Mouse (Mus musculus): Measurements from ENCODE around the gene Nubp1.

Gene Nubp1

DNA sequence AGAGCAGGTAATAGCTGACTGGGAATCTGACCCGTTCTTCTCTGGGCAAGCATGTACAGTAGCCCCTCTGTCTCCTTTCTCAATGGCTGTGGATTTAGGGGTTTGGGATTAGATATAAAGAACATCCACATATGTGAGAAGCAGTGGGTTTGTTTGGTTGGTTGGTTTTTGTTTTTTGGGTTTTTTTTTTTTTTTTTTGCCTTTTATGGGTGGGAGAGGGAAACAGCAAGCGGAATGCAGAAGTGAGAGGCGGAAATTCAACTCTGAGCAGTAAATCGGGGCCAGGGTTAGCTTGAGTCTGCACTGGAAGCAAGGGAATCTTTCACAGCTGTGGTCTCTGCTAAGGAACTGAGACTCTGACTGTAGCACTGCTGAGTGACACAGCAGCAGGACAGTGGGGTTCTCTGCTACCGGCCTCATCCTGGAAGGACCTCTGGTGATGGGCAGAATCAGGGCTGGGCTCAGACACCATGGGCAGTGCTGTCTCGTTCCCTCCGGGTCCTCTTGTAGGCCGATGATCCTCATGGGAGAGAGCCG lies 6.0 kb downstream of the Nubp1 start:
- no peak for DNase-seq (ENCODE audit: low spot score in 2 of 2)

DNA sequence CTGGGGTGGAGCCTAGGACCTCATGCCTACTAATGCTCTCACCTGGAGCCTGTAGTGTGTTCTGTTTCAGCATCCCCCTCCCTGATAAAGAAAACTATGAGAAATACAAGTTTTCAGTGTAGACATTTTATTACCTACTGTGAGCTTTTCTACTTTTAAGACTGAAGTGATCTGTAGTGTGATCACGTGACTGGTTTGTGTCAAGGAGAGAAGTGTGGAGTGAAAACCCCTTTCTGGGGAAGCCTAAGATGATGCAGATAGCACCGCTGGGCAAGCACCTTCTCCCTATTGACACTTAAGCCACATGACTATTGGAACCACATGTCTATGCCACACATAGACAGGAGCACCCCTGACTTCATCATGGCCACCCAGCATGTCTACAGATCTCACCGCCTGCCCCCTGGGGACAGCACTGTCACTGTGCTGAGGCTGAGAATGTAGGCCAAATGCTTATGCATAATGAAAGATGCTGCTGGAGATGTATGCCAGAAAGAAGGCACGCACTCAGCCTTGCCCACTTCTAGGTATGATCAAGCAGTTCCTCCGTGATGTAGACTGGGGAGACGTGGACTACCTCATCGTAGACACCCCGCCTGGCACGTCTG lies 8.8 kb downstream of the Nubp1 start:
- no peak for DNase-seq (ENCODE audit: low spot score in 2 of 2)

DNA sequence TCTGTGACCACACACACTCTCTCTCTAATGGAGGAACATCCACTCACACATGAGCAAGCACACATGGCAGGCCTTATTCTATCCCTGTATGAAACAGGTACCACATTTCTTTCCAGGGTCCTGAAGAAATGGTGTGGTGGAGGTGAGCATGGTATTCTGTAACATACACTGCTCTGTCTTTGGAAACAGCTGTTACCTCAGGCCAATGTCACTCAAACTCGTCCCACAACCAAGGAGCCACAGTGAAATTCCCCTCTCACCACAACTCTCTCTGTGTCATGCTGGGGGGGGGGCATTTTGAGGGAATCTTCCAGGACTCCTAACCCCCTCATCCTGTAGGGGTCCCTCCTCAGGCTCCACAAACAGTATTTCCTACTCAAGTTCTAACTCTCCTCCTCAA lies 20.2 kb downstream of the Nubp1 start:
- DNase-seq (ENCODE audit: low spot score in 2 of 2): no peak

DNA sequence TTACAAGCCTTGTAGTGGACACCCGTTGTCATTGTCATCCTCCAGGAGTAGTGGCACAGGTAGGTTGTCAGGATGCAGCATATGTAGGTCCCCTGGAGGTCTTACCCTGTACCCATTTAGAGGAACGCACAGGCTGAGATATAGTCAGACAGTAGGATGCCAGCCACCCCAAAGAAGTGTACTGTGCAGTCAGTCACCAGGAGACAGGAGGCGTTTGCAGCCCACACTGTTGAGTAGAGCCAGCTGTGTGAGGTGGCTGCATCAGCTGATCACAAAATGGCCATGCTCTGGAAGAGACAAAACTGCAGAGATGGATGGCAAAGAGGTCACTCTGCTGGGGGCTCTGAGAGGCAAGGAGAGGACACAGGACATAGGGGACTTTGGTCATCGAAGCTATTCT lies 20.6 kb downstream of the Nubp1 start:
- DNase-seq (ENCODE audit: low spot score in 2 of 2): no peak

DNA sequence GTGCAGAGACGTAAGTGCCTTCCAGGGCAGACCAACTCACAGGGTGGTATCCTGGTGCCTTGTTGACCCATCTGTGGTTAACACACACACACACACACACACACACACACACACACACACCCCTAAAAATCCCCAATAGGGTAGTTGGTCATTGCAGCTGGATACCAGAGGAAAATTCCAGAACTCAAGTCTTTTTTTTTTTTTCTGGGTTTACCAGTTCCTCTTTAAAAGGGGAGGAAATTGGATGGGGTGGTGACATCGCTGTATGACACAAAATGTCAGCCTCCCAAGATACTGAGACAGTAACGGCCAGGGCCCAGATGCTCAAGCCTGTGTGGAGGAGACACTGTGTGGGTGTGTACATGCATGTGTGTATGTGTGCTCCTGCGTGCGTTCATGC lies 21.6 kb downstream of the Nubp1 start:
- no peak for DNase-seq (ENCODE audit: low spot score in 2 of 2)

DNA sequence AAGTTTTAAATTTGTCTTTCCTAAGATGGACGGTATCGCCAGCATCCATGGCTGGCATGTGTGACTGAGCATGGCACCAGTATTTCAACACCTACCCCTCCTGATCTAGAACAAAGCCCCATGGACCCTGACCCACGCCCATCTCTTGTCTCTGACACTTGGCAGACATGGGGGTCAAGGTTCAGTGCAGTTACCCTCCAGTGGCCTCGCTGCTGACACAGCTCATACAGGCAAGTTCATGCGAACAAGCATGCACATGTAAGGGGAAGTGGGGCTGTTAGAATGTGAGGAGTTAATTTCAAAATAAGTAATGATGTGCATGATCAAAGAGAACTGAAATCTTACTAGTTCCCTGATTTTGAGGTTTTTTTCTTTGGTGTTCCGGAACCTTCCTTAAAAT lies 24.4 kb downstream of the Nubp1 start:
- no peak for DNase-seq (ENCODE audit: low spot score in 2 of 2)

DNA sequence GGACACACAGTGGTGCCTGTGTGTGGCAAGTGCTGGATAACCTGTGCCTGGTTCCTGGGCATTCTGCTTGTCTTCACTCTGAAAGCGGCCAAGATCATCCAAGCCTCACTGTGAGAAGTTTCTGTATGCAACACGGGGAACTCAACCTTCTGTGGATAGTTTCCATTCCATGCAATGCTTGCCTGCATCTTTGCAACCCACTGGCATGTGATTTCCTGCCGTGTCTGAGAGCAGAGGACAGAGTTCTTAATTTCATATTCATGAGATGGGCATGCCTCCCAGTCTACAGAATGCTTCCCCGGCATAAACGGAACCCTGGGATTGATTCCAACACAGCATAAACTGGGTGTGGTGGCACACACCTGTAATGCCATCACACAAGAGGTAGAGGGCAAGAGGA lies 26.3 kb downstream of the Nubp1 start:
- DNase-seq (ENCODE audit: low spot score in 2 of 2): no peak

DNA sequence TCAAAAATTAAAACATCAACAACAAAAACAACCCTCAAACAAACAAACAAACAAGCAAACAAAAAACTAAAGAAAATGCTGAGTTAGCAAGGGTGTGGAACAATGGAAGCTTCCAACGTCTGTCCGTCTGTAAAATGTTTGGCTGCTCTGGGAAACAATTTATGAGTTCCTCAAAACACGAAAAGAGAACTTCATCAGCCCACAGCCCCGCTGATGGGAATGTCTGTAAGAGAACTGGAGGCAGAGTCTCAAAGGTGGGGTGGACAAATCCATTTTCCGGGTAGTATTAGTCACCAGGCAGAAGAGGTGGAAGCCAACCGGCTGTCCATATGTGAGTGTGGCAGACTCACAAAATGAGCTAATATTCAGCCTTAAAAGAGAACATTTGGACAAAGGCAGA lies 29.6 kb downstream of the Nubp1 start:
- no peak for DNase-seq (ENCODE audit: low spot score in 2 of 2)

DNA sequence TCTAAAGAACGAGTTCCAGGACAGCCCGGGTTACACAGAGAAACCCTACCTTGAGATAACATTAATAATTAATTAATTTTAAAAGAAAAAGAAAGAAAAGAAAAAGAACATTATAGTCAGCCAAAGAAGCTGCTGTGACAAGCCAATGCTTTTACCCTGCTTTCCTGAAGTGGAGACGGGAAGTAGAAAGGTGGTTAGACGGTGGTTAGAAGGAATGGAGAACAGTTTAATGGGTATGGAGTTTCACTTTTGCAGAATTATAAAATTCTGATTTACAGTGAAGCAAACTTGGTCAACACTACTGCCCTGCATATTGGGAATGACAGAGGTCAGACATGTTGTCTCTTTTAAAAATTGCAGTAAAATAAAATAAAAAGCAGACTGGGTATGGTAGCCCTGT lies 30.0 kb downstream of the Nubp1 start:
- DNase-seq (ENCODE audit: low spot score in 2 of 2): no peak

DNA sequence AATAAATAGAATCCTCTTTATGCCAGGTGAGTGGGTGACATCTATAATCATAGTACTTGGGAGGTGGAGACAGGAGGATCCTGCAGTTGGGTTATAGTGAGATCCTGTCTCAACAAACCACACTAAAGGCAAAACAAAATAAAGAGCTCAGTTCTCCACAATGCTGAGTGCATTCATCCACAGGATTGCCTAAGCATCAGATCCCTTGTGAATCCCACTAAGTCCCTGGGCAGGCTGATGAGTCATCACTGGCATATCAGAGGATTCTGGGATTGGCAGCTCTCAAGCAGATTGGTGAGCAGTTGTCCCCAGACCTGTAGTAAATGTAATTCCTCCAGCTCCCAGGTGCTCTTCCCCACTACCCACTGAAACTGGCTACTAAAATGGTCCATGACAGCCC lies 32.0 kb downstream of the Nubp1 start:
- no peak for DNase-seq (ENCODE audit: low spot score in 2 of 2)

DNA sequence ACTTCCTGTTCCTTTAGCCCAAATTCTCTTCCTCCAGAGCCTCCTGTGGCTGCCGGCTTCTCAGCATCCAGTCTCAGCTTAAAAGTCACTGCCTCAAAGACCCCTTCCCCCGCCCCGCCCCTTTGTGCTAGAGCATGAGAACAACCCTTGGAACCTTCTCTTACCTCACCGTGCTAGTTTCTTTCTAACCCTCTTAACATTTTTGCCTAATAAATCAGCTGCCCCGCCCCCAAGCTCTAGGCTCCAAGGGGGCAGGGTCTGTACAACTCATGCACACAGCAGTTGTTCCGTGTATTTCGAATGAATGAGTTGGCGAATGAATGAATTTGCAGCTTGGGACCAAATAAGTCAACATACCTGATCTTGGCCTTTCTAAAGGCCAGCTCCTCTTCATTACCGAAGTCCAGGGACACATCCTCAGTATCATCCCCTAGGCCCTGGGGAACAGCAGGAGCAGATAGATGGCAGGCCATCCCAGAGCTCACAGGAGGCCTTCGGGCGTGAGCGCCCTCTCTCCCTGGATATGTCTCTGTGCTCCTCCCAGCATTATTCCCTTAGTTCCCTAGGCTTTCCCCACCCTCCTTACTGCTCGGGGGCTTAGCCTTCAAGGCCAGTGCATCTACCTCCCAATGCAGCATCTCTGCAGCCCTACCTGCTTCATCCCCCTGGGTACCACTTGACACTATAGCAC lies 35.0 kb downstream of the Nubp1 start:
- no peak for DNase-seq (ENCODE audit: low spot score in 2 of 2)

DNA sequence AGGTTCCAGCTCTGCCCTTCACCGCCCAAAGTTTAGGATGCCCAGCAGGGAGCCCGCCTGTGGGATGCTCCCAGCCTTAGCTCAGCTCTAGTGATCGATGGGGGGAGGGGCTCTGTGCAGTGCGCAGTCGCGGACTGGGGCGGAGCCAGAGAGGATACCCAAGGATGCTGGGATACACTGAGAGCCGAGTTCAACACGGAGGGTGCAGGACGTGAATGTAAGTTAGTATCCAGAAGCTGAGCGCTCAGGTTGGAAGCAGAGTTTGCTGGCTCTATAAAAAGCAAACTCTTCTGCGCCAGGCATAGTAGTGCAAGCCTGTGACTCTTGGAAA lies 35.5 kb downstream of the Nubp1 start, which contains the start of gene Tvp23a:
Gene Tvp23a (minus strand): TSS at position 99 of the 331 bp plus-strand sequence.
- peak; percentile 74 to 84 for DNase-seq (ENCODE audit: low spot score in 2 of 2)

DNA sequence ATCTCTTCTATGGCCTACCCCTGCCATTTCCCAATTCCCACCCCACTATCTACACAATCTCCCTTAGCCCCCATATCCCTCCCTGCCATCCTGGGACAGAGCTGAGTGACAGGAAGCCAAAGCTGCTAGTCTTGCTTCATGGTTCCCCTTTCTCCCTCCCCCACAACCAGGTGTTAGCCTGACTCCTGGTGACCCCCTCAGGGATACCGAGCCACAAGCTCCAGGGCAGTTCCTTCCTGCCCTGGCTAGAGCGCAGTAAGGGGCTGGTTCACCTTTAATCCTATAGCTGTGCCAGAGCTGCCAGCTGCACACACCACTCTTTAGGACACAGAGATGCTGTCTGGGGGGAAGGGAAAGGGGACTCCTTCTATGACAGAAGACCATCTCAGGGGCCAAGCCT lies 36.0 kb downstream of the Nubp1 start:
- DNase-seq (ENCODE audit: low spot score in 2 of 2): no peak

DNA sequence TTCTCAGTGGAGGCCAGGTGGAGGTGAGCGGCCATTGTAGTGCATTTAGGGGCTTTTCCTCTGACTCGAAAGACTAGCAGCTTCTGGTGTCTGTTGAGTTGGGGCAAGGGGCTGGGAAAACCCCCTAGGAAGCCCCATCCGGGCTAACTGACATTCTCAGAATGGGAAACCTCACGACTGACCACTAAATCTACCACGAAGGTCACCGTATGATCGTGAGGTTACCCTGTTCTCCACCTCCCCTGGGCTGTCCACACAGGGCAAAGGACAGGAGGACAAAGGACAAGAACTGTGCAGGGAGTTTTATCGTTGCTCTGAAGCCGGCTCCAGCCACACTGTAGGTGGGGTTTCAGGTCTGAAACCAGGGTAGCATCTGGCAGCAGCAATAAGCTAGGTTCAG lies 37.2 kb downstream of the Nubp1 start:
- no peak for DNase-seq (ENCODE audit: low spot score in 2 of 2)

DNA sequence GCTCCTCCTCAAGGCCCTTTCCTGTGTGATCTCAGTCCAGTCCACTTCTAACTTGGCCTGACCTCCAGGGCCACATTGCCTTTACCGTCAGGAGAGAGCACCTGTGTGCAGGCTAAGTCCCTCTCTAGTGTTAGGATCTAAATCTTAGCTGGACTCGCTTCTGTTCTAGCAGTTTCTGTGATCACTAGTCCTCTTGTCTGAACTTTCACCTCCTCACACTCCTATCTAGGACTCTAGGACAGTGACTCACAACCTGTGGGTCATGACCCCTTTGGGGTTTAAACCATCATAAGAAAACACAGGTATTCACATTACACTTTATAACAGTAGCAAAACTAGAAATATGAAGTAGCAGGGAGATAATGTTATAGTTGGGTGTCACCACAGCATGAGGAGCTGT lies 40.2 kb downstream of the Nubp1 start:
- no peak for DNase-seq (ENCODE audit: low spot score in 2 of 2)

DNA sequence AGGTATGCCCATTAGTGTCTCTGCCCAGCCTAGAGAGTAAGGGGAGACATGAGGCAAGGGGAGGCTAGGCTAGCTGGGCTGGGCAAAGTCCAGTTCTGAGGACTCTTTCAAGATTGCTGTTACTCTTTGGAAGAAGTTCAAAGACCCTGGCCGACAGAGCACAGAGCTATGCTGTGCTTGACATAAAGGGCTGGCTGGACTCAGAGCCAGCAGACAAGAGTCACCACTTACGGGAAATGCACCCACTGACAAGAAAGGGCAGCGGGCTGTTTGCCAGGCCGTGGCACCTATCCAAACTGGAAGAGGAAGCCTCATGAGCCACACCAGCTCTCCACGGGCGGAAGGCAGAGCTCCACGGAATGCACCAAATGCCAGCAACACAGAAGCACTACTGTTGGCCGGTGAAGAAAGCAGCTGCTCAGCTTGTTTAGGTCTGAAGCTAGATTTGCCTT lies 40.7 kb downstream of the Nubp1 start:
- peak; percentile 73 to 81 for DNase-seq (ENCODE audit: low spot score in 2 of 2)

DNA sequence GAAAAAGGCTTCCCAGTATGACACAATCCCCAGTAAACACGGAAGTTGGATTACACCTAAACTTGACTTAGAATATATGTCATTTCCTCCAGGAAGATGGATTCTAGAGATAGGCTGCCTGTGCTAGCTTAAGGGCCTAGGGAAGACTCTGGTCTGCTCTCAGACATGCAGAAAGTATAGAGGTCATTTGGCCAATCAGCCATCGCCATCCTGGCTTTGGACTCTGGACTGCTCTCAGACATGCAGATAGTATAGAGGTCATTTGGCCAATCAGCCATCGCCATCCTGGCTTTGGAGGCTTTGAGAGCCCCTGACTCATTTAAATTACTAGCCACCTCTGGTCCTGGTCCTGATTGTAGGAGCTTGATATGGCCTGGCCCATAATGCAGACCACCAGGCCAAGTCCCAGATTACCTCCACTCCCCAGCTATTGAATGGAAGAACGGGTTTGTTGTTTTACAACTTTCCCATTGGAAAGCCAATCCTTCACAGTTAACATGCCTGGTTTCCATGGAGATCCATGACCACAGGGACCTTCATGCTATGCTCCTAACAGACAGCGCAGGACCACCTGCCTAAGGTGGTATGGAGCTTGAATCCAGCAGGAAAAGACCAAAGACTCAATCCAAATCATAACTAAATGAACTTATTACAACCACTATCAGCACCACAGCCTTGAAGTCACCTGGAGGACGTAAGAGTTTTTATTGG lies 42.3 kb downstream of the Nubp1 start:
- DNase-seq (ENCODE audit: low spot score in 2 of 2): no peak

DNA sequence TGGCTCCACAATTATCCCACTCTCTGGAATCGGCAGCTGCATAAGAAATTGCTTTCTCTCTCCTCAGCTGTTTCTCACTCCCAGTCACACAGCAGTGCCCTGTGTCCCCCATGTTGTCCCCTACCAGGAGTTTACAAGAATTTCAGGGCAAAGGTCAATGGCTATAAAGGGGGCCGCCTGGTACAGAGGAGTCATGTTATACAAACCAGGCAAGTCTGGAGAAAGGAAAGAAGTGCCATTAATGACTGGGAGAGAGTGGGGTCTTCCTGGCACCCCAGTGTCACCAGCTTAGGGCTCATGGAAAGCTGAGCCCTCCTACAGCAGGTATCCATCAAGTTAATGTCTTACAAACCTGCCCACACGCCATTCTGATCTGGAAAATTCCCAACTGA lies 42.8 kb downstream of the Nubp1 start:
- DNase-seq (ENCODE audit: low spot score in 2 of 2): no peak

DNA sequence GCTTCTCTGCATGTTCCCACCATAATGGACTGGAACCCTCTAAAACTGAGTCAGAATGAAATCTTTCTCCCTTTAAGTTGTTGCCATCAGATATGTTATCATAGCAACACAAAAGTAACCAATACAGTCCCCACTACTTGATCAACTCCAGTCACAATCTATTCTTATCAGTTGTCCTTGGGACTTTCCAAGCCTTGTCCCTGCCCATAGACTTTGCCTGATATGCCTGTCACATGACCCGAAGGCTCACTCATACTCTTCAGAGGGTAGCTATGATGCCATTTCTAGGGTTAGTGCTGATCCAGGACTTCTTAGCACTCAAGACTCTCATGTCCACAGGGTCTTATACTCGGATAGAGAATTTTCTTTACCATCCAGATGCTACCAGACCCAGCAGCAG lies 48.4 kb downstream of the Nubp1 start:
- no peak for DNase-seq (ENCODE audit: low spot score in 2 of 2)

DNA sequence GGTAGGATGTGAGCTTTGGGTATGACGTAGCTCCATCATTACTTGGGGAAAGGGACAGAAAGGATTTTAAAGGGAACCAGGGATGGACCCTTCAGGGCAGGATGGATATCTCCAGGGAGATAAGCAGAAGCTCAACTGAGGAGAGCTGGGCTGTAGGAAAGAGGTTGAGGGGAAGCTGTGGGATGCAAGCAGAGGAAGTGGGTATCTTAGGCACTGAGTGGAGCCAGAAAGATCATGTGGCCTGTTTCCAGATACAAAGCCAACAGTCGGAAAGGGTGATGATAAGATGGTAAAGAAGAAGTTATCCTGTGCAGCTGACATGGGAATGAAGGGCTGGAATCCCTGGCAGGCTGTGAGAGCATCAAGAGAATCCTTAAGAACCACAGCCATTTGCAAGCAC lies 49.4 kb downstream of the Nubp1 start:
- no peak for DNase-seq (ENCODE audit: low spot score in 2 of 2)

DNA sequence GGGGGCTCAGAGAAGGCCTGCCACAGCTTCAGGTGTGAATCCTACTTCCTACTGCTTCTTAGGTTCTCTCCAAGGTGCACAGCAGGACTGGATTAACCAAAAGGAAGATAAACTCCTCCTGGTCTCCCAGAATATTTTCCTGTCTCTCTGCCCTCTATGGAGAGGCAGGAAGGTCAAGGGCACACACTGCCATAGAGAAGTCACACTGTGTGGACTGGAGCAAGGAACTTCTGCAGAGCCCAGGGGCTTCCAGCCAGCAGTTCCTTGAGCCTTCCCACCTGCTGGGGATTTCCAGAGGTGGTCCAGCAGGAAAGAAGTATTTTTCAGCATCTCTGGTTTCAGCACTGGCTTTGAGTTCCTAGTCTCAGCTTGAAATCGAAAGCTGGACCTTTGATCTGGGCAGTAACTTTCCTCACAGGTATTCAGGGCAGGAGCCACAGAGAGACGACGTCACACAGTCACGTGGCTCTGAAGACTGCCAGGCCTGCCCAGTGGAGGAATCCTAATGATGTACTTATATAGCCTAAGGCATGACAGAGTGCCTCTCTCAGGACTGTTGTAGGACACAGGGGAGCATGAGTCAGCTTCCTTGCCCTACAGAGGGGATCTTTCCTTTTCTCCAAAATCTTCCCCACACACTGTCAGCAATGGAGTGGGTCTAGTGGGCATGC lies 53.4 kb downstream of the Nubp1 start:
- DNase-seq (ENCODE audit: low spot score in 2 of 2): no peak

DNA sequence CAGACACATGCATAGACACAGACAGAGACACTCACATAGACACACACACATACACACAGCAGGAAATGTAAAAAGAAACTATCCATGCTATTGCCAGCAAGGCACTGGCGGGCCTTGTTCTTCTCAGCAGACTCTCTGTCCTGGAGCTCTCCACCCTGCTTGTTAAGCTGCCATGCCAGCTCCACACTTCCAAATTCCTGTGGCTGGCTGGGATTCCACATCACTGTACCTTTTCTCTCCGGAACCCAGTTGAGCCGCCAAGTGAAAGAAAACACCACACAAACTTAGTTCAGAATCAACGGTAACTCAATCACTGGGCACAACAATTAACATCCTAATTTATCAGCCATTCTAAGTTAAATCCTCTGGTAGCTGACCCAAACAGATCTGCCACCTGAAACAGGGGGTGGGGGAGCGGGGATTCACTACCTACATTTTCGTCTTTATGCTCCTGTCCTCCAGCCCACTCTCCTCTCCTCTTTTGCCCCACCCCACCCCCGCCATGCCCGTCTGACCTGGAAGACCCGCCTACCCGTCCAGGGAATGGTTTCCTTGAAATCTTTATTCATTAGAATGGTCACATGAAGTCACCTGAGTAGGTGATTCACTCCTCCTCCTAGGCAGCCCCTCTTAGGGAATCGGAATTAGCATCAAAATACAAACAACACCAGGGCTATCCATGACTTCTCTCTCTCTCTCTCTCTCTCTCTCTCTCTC lies 55.8 kb downstream of the Nubp1 start:
- DNase-seq (ENCODE audit: low spot score in 2 of 2): no peak

Data from frontal cortex, postnatal 14 days (tissue).